Mouse (Mus musculus) gastrocnemius, postnatal 36 days (tissue): ENCODE data around the gene Dnajb9. TPM values are rescaled to one million over a fixed set of nuclear protein-coding genes. Genes with fewer than 3 reads are reported as not detected.
"Not testable (repeated sequence)": the region's sequence is repeated elsewhere in the genome, so short reads cannot be mapped to it uniquely, and the experiment has no call there.

ENCODE experiments used
- DNase-seq, 2 experiments: peaks; one replicate each; pipeline ENCODE4 v3.0.0; 2022
- intact Hi-C: fragments of 180-260 bp; cut with DNase I; formaldehyde crosslinking; loops from one replicate; pipeline ENCODE4 v1.15.1; 2025
- long read RNA-seq, 2 experiments: library from polyadenylated mRNA; stranded (forward); transcript quantifications; one replicate each; pipeline ENCODE4 v2.0.0; 2021
- total RNA-seq, 2 experiments: library from RNA; stranded (reverse); gene quantifications; 2 replicates each; pipeline ENCODE4 v1.2.3; 2021

The Dnajb9 gene
- total RNA-seq: 10 to 100 TPM; 28.1 to 33.6 TPM
- long read RNA-seq, experiment 1, transcript Dnajb9-201 (3 exons, 2,461 nt): major isoform, 51 of 52 reads
- long read RNA-seq, experiment 1, partial matches to known transcripts: 1 of 52 reads
- long read RNA-seq, experiment 1, other reads (novel, unspliced or antisense): 0 of 52 reads
- long read RNA-seq, experiment 2, transcript Dnajb9-201 (3 exons, 2,461 nt): major isoform, 49 of 54 reads
- long read RNA-seq, experiment 2, partial matches to known transcripts: 0 of 54 reads
- long read RNA-seq, experiment 2, other reads (novel, unspliced or antisense): 5 of 54 reads

GRCm38 (mm10) chr12:44209824-44210752, at the start of gene Dnajb9:
TSS of gene Dnajb9 (minus strand) at chr12:44210326.
- intact Hi-C loops: loop anchor here (2.0 kb wide), 1 partner anchor 59 kb away; no protein-coding TSS in a partner anchor
- DNase-seq: peak; percentile 100

- intact Hi-C loops: no loop called here
- no peak for DNase-seq
These were observed 38.3 kb upstream of the Dnajb9 start for GRCm38 (mm10) chr12:44248309-44248977.

- DNase-seq: no peak
- intact Hi-C loops: no loop called here
These were observed 35.6 kb upstream of the Dnajb9 start for GRCm38 (mm10) chr12:44245739-44246138.

GRCm38 (mm10) chr12:44242407-44242806, 32.3 kb upstream of the Dnajb9 start:
- no peak for DNase-seq
- intact Hi-C loops: no loop called here

- no peak for DNase-seq
These were observed 31.0 kb upstream of the Dnajb9 start for GRCm38 (mm10) chr12:44241090-44241489.

GRCm38 (mm10) chr12:44224650-44225049, 14.5 kb upstream of the Dnajb9 start:
- intact Hi-C loops: no loop called here
- DNase-seq: no peak

More at GRCm38 (mm10) chr12:44241090-44241489, 31.0 kb upstream of the Dnajb9 start:
- intact Hi-C loops: no loop called here

GRCm38 (mm10) chr12:44223044-44223443, 12.9 kb upstream of the Dnajb9 start:
- intact Hi-C loops: no loop called here
- DNase-seq: no peak

GRCm38 (mm10) chr12:44221651-44222356, 11.7 kb upstream of the Dnajb9 start:
- DNase-seq: peak in 1 of 2 experiments; percentile 21
- intact Hi-C loops: no loop called here

- DNase-seq, intact Hi-C loops: not testable (repeated sequence)
These were observed 10.9 kb upstream of the Dnajb9 start, which contains the start of gene Pnpla8 for GRCm38 (mm10) chr12:44221070-44221469. TSS of gene Pnpla8 (plus strand) at chr12:44221370.

- no peak for DNase-seq
- intact Hi-C loops: loop anchor here (2.0 kb wide), 1 partner anchor 57 kb away; no protein-coding TSS in a partner anchor
These were observed 1.4 kb upstream of the Dnajb9 start for GRCm38 (mm10) chr12:44211555-44211954.

GRCm38 (mm10) chr12:44209141-44209823, 844 bp downstream of the Dnajb9 start:
- intact Hi-C loops: no loop called here
- DNase-seq: no peak

- intact Hi-C loops: no loop called here
- no peak for DNase-seq
These were observed 12.1 kb downstream of the Dnajb9 start for GRCm38 (mm10) chr12:44197873-44198525.

- intact Hi-C loops: no loop called here
These were observed 28.8 kb downstream of the Dnajb9 start for GRCm38 (mm10) chr12:44181081-44181982.

GRCm38 (mm10) chr12:44177038-44177355, 33.1 kb downstream of the Dnajb9 start:
- no peak for DNase-seq
- intact Hi-C loops: no loop called here

More at GRCm38 (mm10) chr12:44181081-44181982, 28.8 kb downstream of the Dnajb9 start:
- no peak for DNase-seq

GRCm38 (mm10) chr12:44176331-44177037, 33.6 kb downstream of the Dnajb9 start:
- DNase-seq: no peak

GRCm38 (mm10) chr12:44166949-44167348, 43.2 kb downstream of the Dnajb9 start:
- intact Hi-C loops: no loop called here
- no peak for DNase-seq

More at GRCm38 (mm10) chr12:44176331-44177037, 33.6 kb downstream of the Dnajb9 start:
- intact Hi-C loops: no loop called here

- DNase-seq: no peak
- intact Hi-C loops: no loop called here
These were observed 50.8 kb downstream of the Dnajb9 start for GRCm38 (mm10) chr12:44159349-44159748.
